Mouse (Mus musculus) common myeloid progenitor, adult 5-6 weeks (primary cell): Measurements from ENCODE around the gene Slc35e4. TPM values are rescaled to one million over a fixed set of nuclear protein-coding genes. Genes with fewer than 3 reads are reported as not detected.

ENCODE experiments used
- ATAC-seq: replicated peaks from 2 replicates; pipeline ENCODE4 v1.8.0; 2016; ENCODE audit warnings: low read depth, mild to moderate bottlenecking, moderate TSS enrichment, inconsistent platforms; ENCODE audit not compliant: poor library complexity, severe bottlenecking
- total RNA-seq: library from RNA; stranded (forward); fragments of 200-1000, 187-1606 nt; gene quantifications from 2 replicates; pipeline ENCODE4 v1.2.3, GENCODE M21; 2017

Slc35e4 gene
- total RNA-seq, 1 experiment from 2014 or later: 2.6 TPM

DNA sequence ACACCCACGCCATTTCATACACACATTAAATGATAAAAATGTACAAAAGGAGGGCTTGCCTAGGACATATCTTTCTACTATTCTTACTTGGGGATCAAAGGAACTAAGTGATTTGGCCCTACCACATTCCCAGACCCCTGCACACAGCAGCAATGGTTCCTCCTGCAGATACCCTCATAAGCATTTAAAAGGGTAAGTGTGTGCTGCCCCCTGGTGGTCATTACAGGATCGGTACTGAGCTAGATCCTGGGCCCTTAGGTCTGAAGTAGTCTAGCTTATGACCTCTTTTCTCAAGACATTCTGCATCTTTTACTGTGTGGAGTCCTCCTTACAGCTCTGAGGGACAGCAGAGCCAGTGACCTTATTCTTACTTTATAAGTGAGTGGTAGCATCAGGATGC, 34.6 kb downstream of the Slc35e4 start:
- peak; percentile 90 for ATAC-seq

- no peak for ATAC-seq
These were observed 35.8 kb downstream of the Slc35e4 start for GRCm38 (mm10) chr11:3878660-3879059.

- ATAC-seq: no peak
These were observed 38.0 kb downstream of the Slc35e4 start for GRCm38 (mm10) chr11:3876419-3876818.

DNA sequence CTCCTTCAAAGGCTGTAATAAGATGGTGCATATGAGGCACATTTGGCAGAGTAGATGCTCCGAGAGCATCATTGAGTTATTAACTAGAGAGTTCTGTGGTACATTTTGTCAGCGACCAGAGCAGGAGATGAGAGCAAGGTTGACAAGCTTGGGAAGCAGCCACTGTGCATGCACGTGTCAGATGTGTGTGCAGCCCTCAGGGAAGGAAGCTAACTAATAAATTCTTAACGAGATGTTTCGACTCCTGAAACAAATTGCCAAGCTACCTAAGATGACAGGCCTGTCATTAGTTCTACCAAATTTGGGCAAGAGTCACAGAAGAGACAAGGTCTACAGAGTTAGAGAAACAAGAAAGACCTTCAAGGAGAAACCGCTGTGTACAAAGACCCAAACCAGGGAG, 50.1 kb downstream of the Slc35e4 start:
- ATAC-seq: no peak

DNA sequence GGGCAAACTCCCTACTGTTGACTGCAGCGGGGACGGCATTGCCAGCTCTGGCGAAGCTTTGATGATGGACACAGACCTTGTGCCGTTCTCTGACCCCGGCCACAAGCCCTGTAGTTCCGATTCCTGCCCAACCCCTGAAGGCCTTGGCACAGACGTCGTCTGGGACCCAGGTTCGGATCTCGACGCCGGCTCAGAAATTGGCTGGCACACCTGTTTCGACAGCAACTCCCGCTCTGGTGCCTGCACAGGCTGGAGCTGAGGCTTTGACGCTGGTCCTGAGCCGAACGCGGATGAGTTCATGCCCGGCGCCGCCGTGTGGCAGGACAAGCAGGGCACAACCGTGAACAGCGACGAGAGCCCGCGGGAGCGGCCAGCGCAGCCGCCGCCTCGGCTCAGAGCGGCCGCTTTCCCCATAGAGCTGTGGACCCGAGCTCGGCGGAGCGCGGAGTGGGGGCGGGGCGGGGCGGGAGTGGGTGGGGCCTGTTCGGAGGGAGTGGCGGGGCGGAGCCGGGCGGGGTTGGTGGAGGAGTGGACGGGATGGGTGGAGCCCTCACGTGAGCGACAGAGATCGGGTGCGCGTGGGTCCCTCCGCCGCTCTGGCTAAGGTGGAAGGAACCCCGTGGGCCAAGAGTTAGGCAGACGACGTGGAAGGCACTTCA, 50.9 kb downstream of the Slc35e4 start, which contains the start of gene Osbp2:
Osbp2 (minus strand) TSS at position 450 of the 659 bp plus-strand sequence.
- peak; percentile 97 for ATAC-seq

DNA sequence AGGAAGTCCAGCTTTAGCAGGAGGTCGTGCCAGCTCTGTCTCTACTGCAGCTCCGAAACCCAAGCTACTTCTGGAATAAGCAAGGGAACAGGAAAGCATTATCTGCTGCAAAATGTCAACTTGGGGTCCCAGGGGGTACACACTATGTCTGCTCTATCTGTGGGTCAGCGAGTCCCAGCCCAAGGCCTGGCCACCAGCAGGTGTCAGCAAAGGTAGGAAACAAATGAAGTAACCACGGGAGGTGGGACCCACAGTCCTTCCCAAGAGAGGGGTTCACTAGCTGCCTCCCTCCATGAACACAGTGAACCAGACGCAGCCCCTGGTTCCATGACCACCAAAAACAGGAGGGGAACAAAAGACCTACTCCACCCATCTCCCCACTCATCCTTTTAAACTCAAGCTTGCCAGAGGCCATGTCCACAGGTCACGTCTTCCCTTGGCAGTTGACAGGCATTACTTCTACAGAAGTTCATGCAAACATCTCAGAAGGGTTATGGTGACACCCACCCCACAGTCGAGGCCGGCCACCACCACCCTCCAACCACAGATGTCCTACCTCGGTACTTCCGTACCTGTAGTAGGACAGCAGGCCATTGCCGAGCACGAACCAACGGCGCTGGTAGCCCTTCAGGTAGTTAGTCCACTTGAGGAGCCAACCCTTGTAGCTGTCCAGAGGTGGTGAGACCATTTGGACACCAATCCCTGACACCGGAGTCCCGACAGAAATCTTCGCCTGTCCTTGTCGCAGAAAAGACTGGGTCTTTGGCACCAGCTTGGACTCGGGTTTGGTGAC, 51.6 kb downstream of the Slc35e4 start:
- no peak for ATAC-seq

DNA sequence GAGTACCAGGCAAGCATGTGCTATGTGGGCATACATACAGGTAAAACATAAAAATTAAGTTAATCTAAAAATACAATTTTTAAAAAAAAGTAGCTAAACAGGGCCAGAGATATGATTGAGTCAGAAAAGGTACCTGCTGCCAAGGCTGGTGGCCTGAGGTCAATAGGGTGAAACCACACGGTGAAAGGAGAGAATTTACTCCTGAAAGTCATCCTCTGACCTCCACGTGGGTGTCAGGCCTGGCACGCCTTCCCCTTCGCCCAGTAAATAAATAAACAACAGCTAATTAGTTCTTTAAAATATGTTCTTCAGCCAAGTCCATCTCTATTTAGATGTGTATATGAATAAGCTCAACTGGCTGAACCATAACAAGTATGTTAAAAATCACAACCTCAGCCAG, 54.1 kb downstream of the Slc35e4 start:
- ATAC-seq: no peak

DNA sequence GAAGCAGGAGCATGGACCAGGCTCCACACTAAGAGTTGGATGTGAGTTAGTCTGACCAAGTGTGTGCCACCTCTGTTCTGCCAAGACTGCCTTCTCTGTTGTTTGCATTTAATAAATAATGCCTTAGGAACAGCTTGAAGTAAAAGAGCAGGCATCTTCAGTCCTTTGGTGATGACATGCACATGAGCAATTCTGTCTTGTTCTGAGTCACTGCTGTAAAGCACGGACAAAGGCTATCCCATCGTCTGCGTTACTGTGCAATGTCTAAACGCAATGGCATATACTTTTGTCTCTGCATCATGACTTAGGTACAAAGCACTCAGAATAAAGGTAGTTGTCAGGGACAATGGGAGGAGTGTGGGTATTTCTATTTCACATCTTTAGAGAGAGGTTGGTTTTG, 54.7 kb downstream of the Slc35e4 start:
- no peak for ATAC-seq

DNA sequence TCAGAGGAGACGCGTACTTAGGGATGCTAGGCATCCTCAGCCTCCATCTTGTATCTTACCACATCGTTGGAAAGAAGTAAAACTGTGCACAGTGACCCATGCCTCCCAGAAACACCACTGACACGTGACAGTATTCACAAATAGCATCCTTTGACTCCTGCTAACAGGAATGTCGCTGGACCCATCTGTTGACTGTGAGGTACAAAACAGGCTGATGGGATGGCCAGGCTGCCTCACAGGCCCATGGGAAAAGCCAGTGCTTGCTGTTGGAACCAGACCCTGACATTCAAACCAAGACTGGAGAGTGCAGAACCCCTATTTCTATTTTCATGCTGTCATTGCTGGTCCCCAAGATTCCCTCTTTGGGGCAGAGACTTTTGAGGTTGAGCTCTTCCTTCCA, 56.6 kb downstream of the Slc35e4 start:
- ATAC-seq: no peak

Other genes starting within 250 kb of the Slc35e4 start
- gene Osbp2, start 50.8 kb downstream of the Slc35e4 start, total RNA-seq: not detected in 2 replicates
- gene 4921536K21Rik, start 19.6 kb downstream of the Slc35e4 start, total RNA-seq: not detected in 2 replicates
- gene Dusp18, start 19.4 kb downstream of the Slc35e4 start, total RNA-seq: 0.29 and 0.69 TPM in 2 replicates
- 13.3 and 14.8 TPM in 2 replicates for gene Tcn2, start 17.5 kb upstream of the Slc35e4 start, total RNA-seq
- gene Pes1, start 49.3 kb upstream of the Slc35e4 start, total RNA-seq: 140 and 247 TPM in 2 replicates
- gene 4930556J24Rik, start 62.1 kb upstream of the Slc35e4 start, total RNA-seq: not detected in 2 replicates
- gene Gal3st1, start 69.0 kb upstream of the Slc35e4 start, total RNA-seq: 1.0 TPM in 1 of 2 replicates, not detected in the other
- gene Sec14l4, start 116.8 kb upstream of the Slc35e4 start, total RNA-seq: not detected in 2 replicates
- gene Sec14l3, start 150.2 kb upstream of the Slc35e4 start, total RNA-seq: not detected in 2 replicates
- gene Mtfp1, start 180.8 kb upstream of the Slc35e4 start, total RNA-seq: 10.7 and 16.0 TPM in 2 replicates
- gene Sec14l2, start 208.8 kb upstream of the Slc35e4 start, total RNA-seq: 2.1 and 3.7 TPM in 2 replicates
- gene Rnf215, start 220.5 kb upstream of the Slc35e4 start, total RNA-seq: 8.7 and 11.5 TPM in 2 replicates
- 2.1 TPM in 2 replicates for gene Ccdc157, start 245.6 kb upstream of the Slc35e4 start, total RNA-seq
- 47.1 and 54.6 TPM in 2 replicates for gene Sf3a1, start 245.7 kb upstream of the Slc35e4 start, total RNA-seq